Mouse (Mus musculus) lung, embryonic 14.5 days (tissue): ENCODE results near the gene Cacna1c. TPM values are rescaled to one million over a fixed set of nuclear protein-coding genes. Genes with fewer than 3 reads are reported as not detected.

ENCODE experiments used
- ATAC-seq: fragments of 200-750 bp; cut with Nextera tagmentation; 2 replicates; pipeline ENCODE4 v1.8.0; 2017; ENCODE audit warnings: mild to moderate bottlenecking, moderate TSS enrichment, moderate library complexity; ENCODE audit not compliant: insufficient read depth
- DNase-seq: peaks from one replicate; pipeline ENCODE4 v3.0.0-alpha.2; 2015
- H3K27ac ChIP-seq: fragments of 300-500 bp; sonication (generic); 2 replicates; pipeline ENCODE4 v1.5.1; 2014; ENCODE audit warnings: low read depth, mild to moderate bottlenecking, moderate library complexity
- H3K27me3 ChIP-seq: fragments of 300-500 bp; sonication (generic); 2 replicates; pipeline ENCODE4 v1.6.1; 2014; ENCODE audit warnings: low read length, control low read depth; ENCODE audit not compliant: insufficient read depth
- H3K36me3 ChIP-seq: fragments of 300-500 bp; sonication (generic); 2 replicates; pipeline ENCODE4 v1.6.1; 2014; ENCODE audit warnings: control low read depth; ENCODE audit not compliant: insufficient read depth
- H3K4me1 ChIP-seq: fragments of 300-500 bp; sonication (generic); 2 replicates; pipeline ENCODE4 v1.6.1; 2014; ENCODE audit warnings: antibody characterized with exemption, control low read depth; ENCODE audit not compliant: insufficient read depth
- H3K4me2 ChIP-seq: fragments of 300-500 bp; sonication (generic); 2 replicates; pipeline ENCODE4 v1.6.1; 2014; ENCODE audit warnings: mild to moderate bottlenecking
- H3K4me3 ChIP-seq: fragments of 300-500 bp; sonication (generic); 2 replicates; pipeline ENCODE4 v1.5.1; 2014; ENCODE audit warnings: low read depth, low read length
- H3K9ac ChIP-seq: fragments of 300-500 bp; sonication (generic); 2 replicates; pipeline ENCODE4 v1.6.1; 2014
- H3K9me3 ChIP-seq: fragments of 300-500 bp; sonication (generic); 2 replicates; pipeline ENCODE4 v1.6.1; 2016; ENCODE audit warnings: low read depth, low read length, control low read depth
- CTCF ChIP-seq: IDR thresholded peaks from 2 replicates; pipeline ENCODE4 v1.5.1; 2016; ENCODE audit warnings: antibody characterized with exemption, low read depth
- WGBS: fragments of 180-500 bp; shearing (Covaris S2); extraction: QIAGEN DNeasy Blood & Tissue Kit; methylation state at CpG from one replicate; pipeline ENCODE4 v1.1.7; 2014; 5-methylcytosine and 5-hydroxymethylcytosine counted together
- polyA plus RNA-seq: library from polyadenylated mRNA; unstranded; fragments of >200 nt; fragmentation: Nextera tagmentation; extraction: Ambion mirVana; gene quantifications from 2 replicates; pipeline ENCODE4 v1.2.1, GENCODE M21; 2014

Cacna1c gene
- polyA plus RNA-seq, 1 experiment from 2014 or later, result 10.6 TPM

GRCm38 (mm10) chr6:118999329-118999875 lies 196.8 kb downstream of the Cacna1c start:
- 80% methylated on average over 2 of the region's 2 CpGs for WGBS
- H3K36me3 ChIP-seq, result no peaks in the 10 kb centered on the region
- peaks cover 18% of the 10 kb centered on the region for H3K4me1 ChIP-seq
- no peak overlapping the region for H3K27ac ChIP-seq
- no peak overlapping the region for H3K4me2 ChIP-seq
- H3K27me3 ChIP-seq, result no peaks in the 10 kb centered on the region
- H3K9me3 ChIP-seq, result no peaks in the 10 kb centered on the region
- H3K4me3 ChIP-seq, result no peak overlapping the region
- no peak for TF ChIP-seq CTCF
- DNase-seq, result peak; percentile 37
- no peak overlapping the region for H3K9ac ChIP-seq
- ATAC-seq, result no peak

GRCm38 (mm10) chr6:118997397-118997796 lies 198.8 kb downstream of the Cacna1c start:
- no peak for ATAC-seq
- H3K4me3 ChIP-seq, result no peak overlapping the region
- DNase-seq, result no peak
- no peak overlapping the region for H3K9ac ChIP-seq
- WGBS, result 92% methylated on average over 4 of the region's 4 CpGs
- H3K4me1 ChIP-seq, result peaks cover 18% of the 10 kb centered on the region
- no peak overlapping the region for H3K27ac ChIP-seq
- H3K4me2 ChIP-seq, result no peak overlapping the region
- H3K27me3 ChIP-seq, result no peaks in the 10 kb centered on the region
- H3K36me3 ChIP-seq, result no peaks in the 10 kb centered on the region
- TF ChIP-seq CTCF, result no peak
- no peaks in the 10 kb centered on the region for H3K9me3 ChIP-seq

DNA sequence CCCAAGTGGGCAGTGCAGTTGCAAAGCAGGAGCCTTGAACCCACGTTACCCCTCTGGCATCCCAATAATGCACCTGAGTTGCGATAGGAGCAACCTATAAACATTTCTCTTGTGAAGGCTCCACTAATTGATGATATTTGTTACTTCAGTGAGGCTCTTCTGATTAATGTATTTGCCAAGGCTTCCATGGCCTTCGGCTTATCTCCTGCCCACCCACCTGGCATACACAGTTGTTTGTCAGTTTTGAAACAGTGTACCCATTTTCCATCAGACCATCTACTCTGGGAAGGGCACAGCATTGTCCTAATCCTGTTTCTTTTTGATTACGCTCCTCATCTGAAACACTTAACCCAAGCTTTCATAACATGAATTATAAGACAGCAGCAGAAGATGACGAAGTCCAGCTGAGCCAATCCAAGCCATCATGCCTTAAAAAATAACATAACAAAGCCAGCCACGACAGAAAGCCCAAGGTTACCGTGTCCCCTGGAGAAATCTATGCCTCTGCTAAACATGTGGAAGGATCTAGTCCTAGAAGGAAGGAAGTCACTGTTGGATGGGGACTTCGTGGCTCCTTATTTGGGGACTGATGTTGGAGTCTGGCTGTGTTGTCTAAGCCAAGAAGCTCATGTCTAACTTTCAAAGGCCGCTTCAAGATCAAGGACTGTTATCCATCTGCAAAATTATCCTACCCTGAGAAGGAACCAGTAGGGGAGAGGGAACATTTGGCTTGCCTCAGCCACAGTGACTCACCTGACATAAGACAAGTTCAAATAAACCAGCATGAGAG lies 201.8 kb downstream of the Cacna1c start:
- no peak overlapping the region for H3K4me3 ChIP-seq
- DNase-seq (no peak), ATAC-seq (no peak)
- H3K36me3 ChIP-seq, result no peaks in the 10 kb centered on the region
- peaks cover 6% of the 10 kb centered on the region; the same call in 1 of the 2 replicates for H3K4me1 ChIP-seq
- no peak overlapping the region for H3K27ac ChIP-seq
- TF ChIP-seq CTCF, result no peak
- no peak overlapping the region for H3K4me2 ChIP-seq
- no peaks in the 10 kb centered on the region for H3K27me3 ChIP-seq
- no peaks in the 10 kb centered on the region for H3K9me3 ChIP-seq
- WGBS, result 74% methylated on average over 9 of the region's 9 CpGs
- H3K9ac ChIP-seq, result no peak overlapping the region

- Histone ChIP-seq H3K27ac (no peak overlapping the region), H3K4me2 (no peak overlapping the region), H3K4me1 (0 out of 2 replicates have a peak, but pooled peaks cover 3% of the 10 kb centered on the region), H3K9me3 (no peaks in the 10 kb centered on the region), H3K4me3 (no peak overlapping the region), H3K36me3 (no peaks in the 10 kb centered on the region), H3K27me3 (no peaks in the 10 kb centered on the region), H3K9ac (no peak overlapping the region)
- WGBS, result 55% methylated on average over 6 of the region's 6 CpGs
- no peak for TF ChIP-seq CTCF
- DNase-seq (no peak), ATAC-seq (no peak)
Measured at GRCm38 (mm10) chr6:118992391-118992790, 203.8 kb downstream of the Cacna1c start.

DNA sequence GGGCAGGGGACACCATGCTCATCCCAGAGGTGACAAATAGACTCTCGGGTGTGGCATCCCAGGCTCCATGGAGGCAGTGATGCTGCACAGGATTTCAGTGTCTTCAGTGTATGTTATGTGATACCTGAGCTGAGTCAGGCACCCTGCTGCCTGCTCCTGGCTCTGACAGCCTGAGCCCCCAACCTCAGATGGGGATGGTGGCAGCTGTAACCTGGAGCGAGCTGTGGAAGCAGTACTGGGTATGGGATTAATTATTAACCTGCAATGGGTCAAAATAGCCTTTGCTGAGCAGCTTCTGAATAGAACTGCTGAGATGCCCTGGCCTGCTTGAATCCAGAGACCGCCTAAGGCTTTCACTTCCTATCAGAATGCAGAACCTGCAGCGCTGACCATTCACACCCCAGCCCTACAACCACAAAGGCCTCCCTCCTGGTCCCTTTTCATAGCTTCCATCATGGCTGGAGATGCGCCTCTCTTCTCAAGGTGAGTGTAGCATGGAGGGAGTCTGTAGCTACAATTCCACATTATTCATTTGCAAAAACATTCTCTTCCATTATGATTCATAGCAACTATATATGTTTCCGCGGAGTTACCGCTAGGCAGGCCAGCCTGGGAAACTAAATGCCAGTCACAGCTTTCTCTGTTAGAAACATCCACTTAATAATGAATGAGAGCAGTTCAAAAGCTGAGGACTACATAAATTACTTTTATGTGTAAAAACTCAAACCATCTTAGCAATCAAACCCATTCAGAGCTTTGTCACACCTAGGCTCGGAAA lies 206.0 kb downstream of the Cacna1c start:
- DNase-seq (peak; percentile 27), ATAC-seq (no peak)
- WGBS, result 75% methylated on average over 9 of the region's 9 CpGs
- no peak overlapping the region for H3K27ac ChIP-seq
- no peaks in the 10 kb centered on the region for H3K36me3 ChIP-seq
- H3K4me2 ChIP-seq, result no peak overlapping the region
- no peak overlapping the region for H3K9ac ChIP-seq
- TF ChIP-seq CTCF, result no peak
- H3K9me3 ChIP-seq, result no peaks in the 10 kb centered on the region
- H3K27me3 ChIP-seq, result no peaks in the 10 kb centered on the region
- H3K4me3 ChIP-seq, result no peak overlapping the region
- H3K4me1 ChIP-seq, result 0 out of 2 replicates have a peak, but pooled peaks cover 3% of the 10 kb centered on the region

- Histone ChIP-seq H3K36me3 (no peaks in the 10 kb centered on the region), H3K27ac (peak overlapping the region; percentile 84), H3K4me3 (no peak overlapping the region), H3K9me3 (no peaks in the 10 kb centered on the region), H3K27me3 (no peaks in the 10 kb centered on the region), H3K4me2 (no peak overlapping the region), H3K4me1 (peaks cover 10% of the 10 kb centered on the region; the same call in 1 of the 2 replicates), H3K9ac (no peak overlapping the region)
- DNase-seq (peak; percentile 87), ATAC-seq (peak; percentile 87)
- no peak for TF ChIP-seq CTCF
- 23% methylated on average over 11 of the region's 11 CpGs for WGBS
Measured at GRCm38 (mm10) chr6:118984181-118984901, 211.9 kb downstream of the Cacna1c start.
